Mouse (Mus musculus) intestine, postnatal 0 days (tissue): Measurements from ENCODE around the gene Arl6ip5. TPM values are rescaled to one million over a fixed set of nuclear protein-coding genes. Genes with fewer than 3 reads are reported as not detected.

Experiments used
- ATAC-seq: fragments of 200-750 bp; cut with Nextera tagmentation; 2 replicates; pipeline ENCODE4 v1.8.0; 2017; ENCODE audit warnings: mild to moderate bottlenecking, moderate TSS enrichment, moderate library complexity
- H3K27ac ChIP-seq: fragments of 300-500 bp; sonication (generic); 2 replicates; pipeline ENCODE4 v1.5.1; 2014; ENCODE audit warnings: mild to moderate bottlenecking, low read depth, low read length, moderate library complexity
- H3K27me3 ChIP-seq: fragments of 300-500 bp; sonication (generic); replicated peaks from 2 replicates; pipeline ENCODE4 v1.6.1; 2014; ENCODE audit warnings: low read length, mixed read lengths; ENCODE audit not compliant: control insufficient read depth, insufficient read depth
- H3K36me3 ChIP-seq: fragments of 300-500 bp; sonication (generic); 2 replicates; pipeline ENCODE4 v1.6.1; 2014; ENCODE audit warnings: mild to moderate bottlenecking, moderate library complexity; ENCODE audit not compliant: control insufficient read depth, insufficient read depth
- H3K4me1 ChIP-seq: fragments of 300-500 bp; sonication (generic); replicated peaks from 2 replicates; pipeline ENCODE4 v1.6.1; 2014; ENCODE audit warnings: antibody characterized with exemption, low read length, mixed read lengths; ENCODE audit not compliant: control insufficient read depth, insufficient read depth
- H3K4me2 ChIP-seq: fragments of 300-500 bp; sonication (generic); replicated peaks from 2 replicates; pipeline ENCODE4 v1.6.1; 2014; ENCODE audit warnings: low read depth, mild to moderate bottlenecking, moderate library complexity
- H3K4me3 ChIP-seq: fragments of 300-500 bp; sonication (generic); 2 replicates; pipeline ENCODE4 v1.5.1; 2014; ENCODE audit warnings: low read depth, low read length
- H3K9ac ChIP-seq: fragments of 300-500 bp; sonication (generic); 2 replicates; pipeline ENCODE4 v1.6.1; 2014; ENCODE audit warnings: mild to moderate bottlenecking, low read depth, low read length
- H3K9me3 ChIP-seq: fragments of 300-500 bp; sonication (generic); 2 replicates; pipeline ENCODE4 v1.6.1; 2016; ENCODE audit warnings: mixed run types; ENCODE audit not compliant: control insufficient read depth
- CTCF ChIP-seq: sonication (generic); IDR thresholded peaks from 2 replicates; pipeline ENCODE4 v1.5.1; 2016; ENCODE audit warnings: low read depth, mild to moderate bottlenecking, control low read depth, antibody characterized with exemption, moderate library complexity
- WGBS: fragments of 180-500 bp; shearing (Covaris S2); extraction: QIAGEN DNeasy Blood & Tissue Kit; methylation state at CpG from one replicate; pipeline ENCODE4 v1.1.7; 2014; 5-methylcytosine and 5-hydroxymethylcytosine counted together
- polyA plus RNA-seq: library from polyadenylated mRNA; unstranded; fragments of >200 nt; fragmentation: Nextera tagmentation; extraction: Ambion mirVana; gene quantifications from 2 replicates; pipeline ENCODE4 v1.2.1, GENCODE M21; 2015

Gene Arl6ip5
- polyA plus RNA-seq, 1 experiment from 2014 or later = 73.4 TPM

DNA sequence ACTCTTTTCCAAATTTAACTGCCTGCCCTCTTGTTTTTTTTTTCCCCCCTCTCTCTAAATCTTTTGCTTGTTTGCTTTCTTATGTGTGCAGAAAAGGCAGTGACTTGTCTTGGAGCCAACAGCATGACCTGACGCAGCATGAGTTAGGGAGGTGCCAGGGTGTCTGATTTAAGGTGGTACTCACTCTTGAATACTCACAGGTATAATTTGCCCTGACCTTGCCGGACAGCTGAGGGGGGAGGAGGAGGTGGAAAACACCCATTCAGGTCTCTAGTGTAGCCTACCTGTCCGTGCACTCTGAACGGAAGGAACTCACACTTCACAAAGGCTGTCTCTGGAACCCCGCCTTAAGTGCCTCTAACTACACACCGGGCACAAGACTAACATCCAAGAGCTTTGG lies 68.4 kb downstream of the Arl6ip5 start:
- Histone ChIP-seq H3K36me3 (no peaks in the 10 kb centered on the region), H3K9me3 (no peaks in the 10 kb centered on the region), H3K27ac (no peak overlapping the region), H3K9ac (no peak overlapping the region), H3K4me2 (no peak overlapping the region), H3K4me3 (no peak overlapping the region), H3K4me1 (0 out of 2 replicates have a peak, but pooled peaks cover 5% of the 10 kb centered on the region), H3K27me3 (no peaks in the 10 kb centered on the region)
- no peak for TF ChIP-seq CTCF
- no peak for ATAC-seq
- WGBS = 57% methylated on average over 6 of the region's 6 CpGs

Other genes with a start within 250 kb of the Arl6ip5 start
- 0.05 and 0.08 TPM in 2 replicates for gene Fam19a4, start 150.3 kb upstream of the Arl6ip5 start, polyA plus RNA-seq
- gene Eogt, start 61.5 kb upstream of the Arl6ip5 start, polyA plus RNA-seq = 4.3 and 4.5 TPM in 2 replicates
- gene Tmf1, start 31.6 kb upstream of the Arl6ip5 start, polyA plus RNA-seq = 42.1 and 46.0 TPM in 2 replicates
- gene Uba3, start 5.0 kb upstream of the Arl6ip5 start, polyA plus RNA-seq = 28.4 and 28.5 TPM in 2 replicates
- gene Lmod3, start 42.1 kb downstream of the Arl6ip5 start, polyA plus RNA-seq = 0.08 and 0.13 TPM in 2 replicates